Mouse (Mus musculus): ENCODE results near the gene Trpc4ap.

DNA sequence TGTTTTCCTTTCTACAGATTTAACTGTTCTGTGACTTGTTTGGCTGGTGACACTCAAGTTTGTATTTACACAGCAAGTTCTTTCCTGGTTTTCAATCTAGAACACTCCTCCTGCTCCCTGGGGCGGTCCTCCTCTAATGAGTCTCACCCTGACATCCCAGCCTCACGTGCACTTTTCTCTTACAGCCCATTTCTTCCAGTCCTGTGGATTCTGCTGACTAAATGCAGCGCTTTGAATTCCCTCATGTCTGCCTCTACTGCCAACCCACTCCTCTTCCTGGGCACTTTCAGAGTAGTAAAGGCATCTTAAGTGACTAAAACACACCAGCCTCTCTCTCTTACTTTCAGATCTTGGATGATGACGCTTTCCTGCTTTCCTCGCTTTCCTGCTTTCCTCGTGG, 100.5 kb downstream of the Trpc4ap start:
- TF ChIP-seq POLR2A (IDR thresholded peaks at IDR 0.05; ENCODE audit: borderline replicate concordance, control insufficient read depth, low read depth, low read length) = no peak
- TF ChIP-seq CTCF (IDR thresholded peaks at IDR 0.05; ENCODE audit: control insufficient read depth, insufficient read depth, low read length) = no peak
